12 mouse cellular contexts compared by ENCODE assay signal in genomic region chr10:20135350-20136058, GRCm38 (mm10). TPM values are rescaled to one million over a fixed set of nuclear protein-coding genes. Genes with fewer than 3 reads are reported as not detected.
DNase-seq lines count a peak whose midpoint lies in the region; ATAC-seq and TF ChIP-seq lines count a peak whose summit lies in the region.
"Had no signal": no experiment of that assay in that cellular context is flagged by ENCODE, and none has a peak within 500 bp of the region (broad histone marks: within the 10 kb centered on the region; RNA-seq: fewer than 3 reads in every experiment).

No protein-coding gene starts in this region.

- H3K36me3 ChIP-seq in heart, embryonic 10.5 days, result peaks cover 39% of the 10 kb centered on the region; the same call in 1 of the 2 replicates
- peaks cover 45% of the 10 kb centered on the region for H3K36me3 ChIP-seq in G1E (replicated peaks)
- H3K36me3 ChIP-seq: midbrain, embryonic 15.5 days had no signal

- no peaks in the 10 kb centered on the region for H3K9me3 ChIP-seq in heart, embryonic 10.5 days
- no peaks in the 10 kb centered on the region for H3K9me3 ChIP-seq in G1E (replicated peaks)
- H3K9me3 ChIP-seq: midbrain, embryonic 15.5 days had no signal

- ATAC-seq in G1E (ENCODE audit: extremely low read depth, insufficient number of reproducible peaks, low FRiP score, poor library complexity, severe bottlenecking), result peak; percentile 90
- ATAC-seq in granulocyte monocyte progenitor cell, adult 5-6 weeks (replicated peaks; ENCODE audit: poor library complexity, severe bottlenecking), result peak; percentile 74
- ATAC-seq: forebrain, embryonic 16.5 days; hindbrain, embryonic 16.5 days; midbrain, embryonic 15.5 days had no signal

- no peaks in the 10 kb centered on the region for H3K27me3 ChIP-seq in heart, embryonic 10.5 days (ENCODE audit: insufficient read depth, poor library complexity, severe bottlenecking)
- H3K27me3 ChIP-seq in G1E (ENCODE audit: insufficient read depth, low read length), result no peaks in the 10 kb centered on the region
- H3K27me3 ChIP-seq: CH12.LX; midbrain, embryonic 15.5 days had no signal

- TF ChIP-seq CTCF in G1E (IDR thresholded peaks at IDR 0.05; ENCODE audit: low read depth, low read length), result no peak
- TF ChIP-seq CTCF in gastrocnemius, adult 2 months (IDR thresholded peaks at IDR 0.05), result no peak

- 0 out of 2 replicates have a peak overlapping the region, but pooled peaks have one; percentile 49 for H3K27ac ChIP-seq in heart, embryonic 10.5 days
- H3K27ac ChIP-seq in gastrocnemius, adult 2 months, result no peak overlapping the region
- H3K27ac ChIP-seq: midbrain, embryonic 15.5 days had no signal

- DNase-seq in heart, embryonic 10.5 days (ENCODE audit: low spot score), result no peak
- DNase-seq in heart, postnatal 25 days (ENCODE audit: low spot score), result no peak
- DNase-seq in G1E (ENCODE audit: low spot score), result peak; percentile 66
- peak; percentile 61 for DNase-seq in liver
- no peak for DNase-seq in gastrocnemius, postnatal 25 days
- no peak for DNase-seq in gastrocnemius, adult 2 months
- no peak for DNase-seq in urinary bladder, postnatal 10 days (ENCODE audit: low spot score)

- H3K4me1 ChIP-seq in heart, embryonic 10.5 days, result peaks cover 13% of the 10 kb centered on the region
- H3K4me1 ChIP-seq in G1E (ENCODE audit: insufficient read depth, low read depth, low read length), result peaks cover 51% of the 10 kb centered on the region
- H3K4me1 ChIP-seq: midbrain, embryonic 15.5 days had no signal

- WGBS in heart, embryonic 10.5 days, result 43% methylated on average over 15 of the region's 15 CpGs

- H3K4me3 ChIP-seq in heart, embryonic 10.5 days, result no peak overlapping the region
- peak overlapping the region; percentile 48; the same call in 1 of the 2 replicates for H3K4me3 ChIP-seq in G1E (ENCODE audit: low read depth, low read length)
- no peak overlapping the region for H3K4me3 ChIP-seq in gastrocnemius, adult 2 months
- H3K4me3 ChIP-seq: midbrain, embryonic 15.5 days had no signal

- intact Hi-C loops in heart, postnatal 25 days (cut with DNase I), result no loop called here
- intact Hi-C loops in gastrocnemius, adult 2 months (cut with DNase I), result no loop called here

RNA-seq across cellular contexts. Expression of gene Map7, which starts 12.8 kb away (rescaled TPM):
- 3.8 and 4.8 TPM in 2 replicates for polyA plus RNA-seq in heart, embryonic 10.5 days (2016; fragmentation: Nextera tagmentation; extraction: Ambion mirVana)
- 10 to 100 TPM; 17.4 TPM for total RNA-seq in heart, postnatal 25 days (2021)
- total RNA-seq in G1E (2014; fragmentation: Nextera tagmentation) (not detected in 2 replicates), G1E (2017) (2.3 and 2.6 TPM in 2 replicates)
- polyA plus RNA-seq in G1E (2012), result 2.5 and 2.8 TPM in 2 replicates
- 19.0 and 22.6 TPM in 2 replicates for total RNA-seq in granulocyte monocyte progenitor cell, adult 5-6 weeks (2014; fragmentation: Nextera tagmentation)
- total RNA-seq in granulocyte monocyte progenitor cell, adult 5-6 weeks (2017), result 18.3 and 22.4 TPM in 2 replicates
- total RNA-seq in gastrocnemius, postnatal 25 days (2021), result 1 to 10 TPM; 2.3 to 3.7 TPM
- 1 to 10 TPM; 3.9 to 4.9 TPM for total RNA-seq in gastrocnemius, adult 2 months (2021)

Comparison
In these comparisons a context has a peak if more than half of its experiments do, and no peak if none do; other contexts are left out.
1. DNase-seq: peak in G1E (single experiment) and liver (single experiment); none in heart, embryonic 10.5 days (single experiment), heart, postnatal 25 days (single experiment), gastrocnemius, postnatal 25 days (single experiment), gastrocnemius, adult 2 months (single experiment) and urinary bladder, postnatal 10 days (single experiment).